Mouse (Mus musculus) A20 (cell line): ENCODE data around the gene Ksr2.
A peak's percentile ranks its signal among the peaks of the same experiment; 100 is the strongest.

Experiments
- DNase-seq: peaks from one replicate; pipeline ENCODE4 v3.0.0-alpha.2; 2011; ENCODE audit warnings: low read depth, low spot score

Gene Ksr2

GRCm38 (mm10) chr5:117521701-117522100 is 107.9 kb downstream of the Ksr2 start:
- no peak for DNase-seq

GRCm38 (mm10) chr5:117522471-117522870 is 108.7 kb downstream of the Ksr2 start:
- DNase-seq, result no peak

GRCm38 (mm10) chr5:117523010-117523409 is 109.2 kb downstream of the Ksr2 start:
- no peak for DNase-seq

GRCm38 (mm10) chr5:117530991-117531390 is 117.2 kb downstream of the Ksr2 start:
- no peak for DNase-seq

- DNase-seq, result no peak
Observed at GRCm38 (mm10) chr5:117539221-117539620, 125.4 kb downstream of the Ksr2 start.

GRCm38 (mm10) chr5:117541654-117542053 is 127.9 kb downstream of the Ksr2 start:
- DNase-seq, result no peak

- no peak for DNase-seq
Observed at GRCm38 (mm10) chr5:117546694-117547268, 133.0 kb downstream of the Ksr2 start.

GRCm38 (mm10) chr5:117550992-117551391 is 137.2 kb downstream of the Ksr2 start:
- no peak for DNase-seq

- DNase-seq, result no peak
Observed at GRCm38 (mm10) chr5:117552096-117552495, 138.3 kb downstream of the Ksr2 start.

GRCm38 (mm10) chr5:117554505-117554904 is 140.7 kb downstream of the Ksr2 start:
- DNase-seq, result no peak

GRCm38 (mm10) chr5:117556570-117556969 is 142.8 kb downstream of the Ksr2 start:
- DNase-seq, result no peak

- DNase-seq, result no peak
Observed at GRCm38 (mm10) chr5:117561080-117561479, 147.3 kb downstream of the Ksr2 start.

GRCm38 (mm10) chr5:117566051-117566665 is 152.4 kb downstream of the Ksr2 start:
- DNase-seq, result no peak

GRCm38 (mm10) chr5:117569190-117569795 is 155.5 kb downstream of the Ksr2 start:
- DNase-seq, result no peak

GRCm38 (mm10) chr5:117572428-117572827 is 158.6 kb downstream of the Ksr2 start:
- no peak for DNase-seq

GRCm38 (mm10) chr5:117574894-117575293 is 161.1 kb downstream of the Ksr2 start:
- no peak for DNase-seq

GRCm38 (mm10) chr5:117577598-117577997 is 163.8 kb downstream of the Ksr2 start:
- DNase-seq, result no peak

- no peak for DNase-seq
Observed at GRCm38 (mm10) chr5:117581711-117582110, 167.9 kb downstream of the Ksr2 start.

- peak; percentile 6 for DNase-seq
Observed at GRCm38 (mm10) chr5:117584428-117584827, 170.6 kb downstream of the Ksr2 start.

- DNase-seq, result no peak
Observed at GRCm38 (mm10) chr5:117589266-117589665, 175.5 kb downstream of the Ksr2 start.

GRCm38 (mm10) chr5:117593273-117593672 is 179.5 kb downstream of the Ksr2 start:
- DNase-seq, result no peak

GRCm38 (mm10) chr5:117596803-117597202 is 183.0 kb downstream of the Ksr2 start:
- no peak for DNase-seq

- DNase-seq, result no peak
Observed at GRCm38 (mm10) chr5:117602026-117602425, 188.2 kb downstream of the Ksr2 start.
